28 mouse cellular contexts compared by ENCODE assay signal in genomic region chr14:75192858-75193257, GRCm38 (mm10). TPM values are rescaled to one million over a fixed set of nuclear protein-coding genes. Genes with fewer than 3 reads are reported as not detected.
DNase-seq lines count a peak whose midpoint lies in the region; ATAC-seq and TF ChIP-seq lines count a peak whose summit lies in the region.
"Had no signal": no experiment of that assay in that cellular context is flagged by ENCODE, and none has a peak within 500 bp of the region (broad histone marks: within the 10 kb centered on the region; RNA-seq: fewer than 3 reads in every experiment).

No protein-coding gene starts in this region.

- peak; percentile 67 for DNase-seq in CD4-positive helper T cell, adult 2 months (ENCODE audit: low read depth, low spot score)
- no peak for DNase-seq in midbrain, postnatal 0 days (ENCODE audit: low spot score)
- no peak for DNase-seq in midbrain, embryonic 10.5 days (ENCODE audit: low spot score)
- no peak for DNase-seq in right cerebral cortex, postnatal 36 days (ENCODE audit: low spot score in 2 of 2)
- no peak for DNase-seq in cerebellum, postnatal 10 days
- DNase-seq: adrenal gland, postnatal 14 days; B cell, adult 2 months; cerebellum, adult 18-20 months; cerebellum, postnatal 25 days; gastrocnemius, postnatal 36 days; heart, adult 18-20 months; heart, postnatal 10 days had no signal

- no peaks in the 10 kb centered on the region for H3K9me3 ChIP-seq in midbrain, postnatal 0 days (ENCODE audit: low read length)
- no peaks in the 10 kb centered on the region for H3K9me3 ChIP-seq in midbrain, embryonic 10.5 days (replicated peaks)
- H3K9me3 ChIP-seq: embryonic facial prominence, embryonic 12.5 days; forebrain, embryonic 15.5 days; G1E; heart, embryonic 10.5 days had no signal

- no peak overlapping the region for H3K9ac ChIP-seq in midbrain, postnatal 0 days (replicated peaks; ENCODE audit: low read length, poor library complexity, severe bottlenecking)
- H3K9ac ChIP-seq: embryonic facial prominence, embryonic 12.5 days; forebrain, embryonic 15.5 days; hindbrain, embryonic 14.5 days had no signal

- no peak for TF ChIP-seq CTCF in midbrain, postnatal 0 days (IDR thresholded peaks at IDR 0.05)

- ATAC-seq in CD4-positive, CD25-positive, alpha-beta regulatory T cell, adult 4 months, result peak; percentile 6
- ATAC-seq in granulocyte monocyte progenitor cell, adult 5-6 weeks (replicated peaks; ENCODE audit: poor library complexity, severe bottlenecking), result peak; percentile 64
- ATAC-seq in monocyte, adult 5-6 weeks (replicated peaks; ENCODE audit: insufficient number of reproducible peaks, low FRiP score, low TSS enrichment, poor library complexity, severe bottlenecking), result peak; percentile 47
- ATAC-seq in midbrain, postnatal 0 days (ENCODE audit: low FRiP score), result no peak
- ATAC-seq: activated CD4-positive, CD25-positive, alpha-beta regulatory T cell, adult 4 months; forebrain, embryonic 15.5 days; Patski had no signal

- no peaks in the 10 kb centered on the region for H3K36me3 ChIP-seq in midbrain, postnatal 0 days (ENCODE audit: insufficient read depth, low read length)
- H3K36me3 ChIP-seq in midbrain, embryonic 10.5 days, result no peaks in the 10 kb centered on the region
- H3K36me3 ChIP-seq: embryonic facial prominence, embryonic 12.5 days; forebrain, embryonic 15.5 days; G1E; heart, embryonic 10.5 days had no signal

- no peaks in the 10 kb centered on the region for H3K4me1 ChIP-seq in midbrain, postnatal 0 days (ENCODE audit: insufficient read depth, low read length)
- H3K4me1 ChIP-seq in midbrain, embryonic 10.5 days, result no peaks in the 10 kb centered on the region
- H3K4me1 ChIP-seq: embryonic facial prominence, embryonic 12.5 days; forebrain, embryonic 15.5 days had no signal

- no peaks in the 10 kb centered on the region for H3K27me3 ChIP-seq in midbrain, postnatal 0 days (ENCODE audit: insufficient read depth, low read length)
- H3K27me3 ChIP-seq in midbrain, embryonic 10.5 days (ENCODE audit: low read depth, poor library complexity, severe bottlenecking), result no peaks in the 10 kb centered on the region
- H3K27me3 ChIP-seq: embryonic facial prominence, embryonic 12.5 days; forebrain, embryonic 15.5 days; Patski had no signal

- H3K27ac ChIP-seq in midbrain, postnatal 0 days (ENCODE audit: low read depth, low read length), result no peak overlapping the region
- H3K27ac ChIP-seq in midbrain, embryonic 10.5 days (replicated peaks), result no peak overlapping the region
- H3K27ac ChIP-seq: embryonic facial prominence, embryonic 12.5 days; forebrain, embryonic 15.5 days; heart, embryonic 10.5 days; hindbrain, embryonic 14.5 days had no signal

- no peak overlapping the region for H3K4me2 ChIP-seq in midbrain, postnatal 0 days (ENCODE audit: low read depth, low read length, poor library complexity, severe bottlenecking)
- H3K4me2 ChIP-seq: embryonic facial prominence, embryonic 12.5 days; forebrain, embryonic 15.5 days; hindbrain, embryonic 14.5 days had no signal

- 85% methylated on average over 10 of the region's 10 CpGs for WGBS in midbrain, postnatal 0 days
- WGBS in midbrain, embryonic 10.5 days, result 87% methylated on average over 10 of the region's 10 CpGs

- no peak overlapping the region for H3K4me3 ChIP-seq in midbrain, postnatal 0 days (ENCODE audit: low read depth, low read length)
- H3K4me3 ChIP-seq in midbrain, embryonic 10.5 days, result no peak overlapping the region
- H3K4me3 ChIP-seq: embryonic facial prominence, embryonic 12.5 days; forebrain, embryonic 15.5 days; heart, embryonic 10.5 days had no signal

RNA-seq across cellular contexts. Expression of gene Cpb2, which starts 49.2 kb away (rescaled TPM):
- polyA plus RNA-seq in CD4-positive, CD25-positive, alpha-beta regulatory T cell, adult 4 months (2017; shearing (Covaris generic)), result not detected
- total RNA-seq in granulocyte monocyte progenitor cell, adult 5-6 weeks (2014; fragmentation: Nextera tagmentation), result not detected in 2 replicates
- not detected in 2 replicates for total RNA-seq in granulocyte monocyte progenitor cell, adult 5-6 weeks (2017)
- total RNA-seq in monocyte, adult 5-6 weeks (2017), result not detected in 3 replicates
- total RNA-seq in midbrain, postnatal 0 days (2014; rRNA removed), result not detected in 2 replicates
- 0.20 TPM in 1 of 2 replicates, not detected in the other for polyA plus RNA-seq in midbrain, postnatal 0 days (2015; fragmentation: Nextera tagmentation; extraction: Ambion mirVana)
- not detected in 2 replicates for polyA plus RNA-seq in midbrain, embryonic 10.5 days (2016; fragmentation: Nextera tagmentation; extraction: Ambion mirVana)
- total RNA-seq: adrenal gland, adult 18-20 months; G1E; gastrocnemius, adult 8-10 months; gastrocnemius, postnatal 36 days; heart, adult 18-20 months; heart, postnatal 10 days; hematopoietic stem cell, adult 5-6 weeks had no signal
- polyA plus RNA-seq: activated CD4-positive, CD25-positive, alpha-beta regulatory T cell, adult 4 months; cortical plate, adult 2 months; forebrain, embryonic 11.5 days; forebrain, embryonic 15.5 days; G1E; heart, embryonic 14.5 days; Patski had no signal
